Mouse (Mus musculus): ENCODE data around the gene Gucd1. TPM values are rescaled to one million over a fixed set of nuclear protein-coding genes. Genes with fewer than 3 reads are reported as not detected.

Gucd1 gene
- polyA plus RNA-seq, 1 experiment from 2014 or later, result 24.4 TPM

- no peak overlapping the region for H3K9ac ChIP-seq
- ATAC-seq (replicated peaks), result peak; percentile 10; the same call in 1 of the 2 replicates
- H3K4me3 ChIP-seq, result no peak overlapping the region
- H3K4me2 ChIP-seq, result no peak overlapping the region
- WGBS, result 24% methylated on average over 9 of the region's 9 CpGs
- peaks cover 5% of the 10 kb centered on the region; the same call in 1 of the 2 replicates for H3K36me3 ChIP-seq (replicated peaks)
- peak overlapping the region; percentile 97 for H3K27ac ChIP-seq
- no peaks in the 10 kb centered on the region for H3K9me3 ChIP-seq
- H3K27me3 ChIP-seq (replicated peaks), result peaks cover 2% of the 10 kb centered on the region; the same call in 1 of the 2 replicates
- H3K4me1 ChIP-seq, result peaks cover 42% of the 10 kb centered on the region
Observed at GRCm38 (mm10) chr10:75556026-75556425, 38.3 kb upstream of the Gucd1 start.

GRCm38 (mm10) chr10:75555557-75555956 is 37.8 kb upstream of the Gucd1 start:
- H3K27ac ChIP-seq, result peak overlapping the region; percentile 42; the same call in 1 of the 2 replicates
- peaks cover 37% of the 10 kb centered on the region for H3K4me1 ChIP-seq
- H3K4me3 ChIP-seq, result no peak overlapping the region
- WGBS, result 66% methylated on average over 6 of the region's 6 CpGs
- no peaks in the 10 kb centered on the region for H3K27me3 ChIP-seq (replicated peaks)
- no peak for ATAC-seq (replicated peaks)
- no peak overlapping the region for H3K9ac ChIP-seq
- H3K36me3 ChIP-seq (replicated peaks), result peaks cover 5% of the 10 kb centered on the region; the same call in 1 of the 2 replicates
- H3K9me3 ChIP-seq, result no peaks in the 10 kb centered on the region
- no peak overlapping the region for H3K4me2 ChIP-seq

DNA sequence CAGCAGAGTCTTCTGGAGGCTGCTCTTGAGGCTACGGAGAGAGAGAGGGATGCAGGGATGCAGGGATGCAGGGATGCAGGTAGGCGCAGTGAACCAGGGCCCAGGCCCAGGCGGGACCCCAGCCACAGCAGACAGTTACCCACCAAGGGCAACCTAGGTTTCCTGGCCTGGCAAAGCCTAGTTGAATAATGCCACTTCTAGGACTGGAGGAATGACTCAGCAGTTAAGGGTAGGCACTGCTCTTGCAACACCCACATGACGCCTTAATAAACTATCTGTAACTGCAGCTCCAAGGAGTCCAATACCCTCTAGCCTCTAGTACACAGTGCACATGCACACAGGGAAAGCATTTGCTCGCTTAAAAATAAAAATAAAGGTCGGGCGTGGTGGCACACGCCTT is 36.3 kb upstream of the Gucd1 start:
- no peak for ATAC-seq (replicated peaks)
- H3K4me1 ChIP-seq, result peaks cover 32% of the 10 kb centered on the region
- no peak overlapping the region for H3K9ac ChIP-seq
- H3K4me2 ChIP-seq, result no peak overlapping the region
- no peak overlapping the region for H3K27ac ChIP-seq
- no peaks in the 10 kb centered on the region for H3K27me3 ChIP-seq (replicated peaks)
- peaks cover 5% of the 10 kb centered on the region; the same call in 1 of the 2 replicates for H3K36me3 ChIP-seq (replicated peaks)
- H3K4me3 ChIP-seq, result no peak overlapping the region
- WGBS, result 93% methylated on average over 8 of the region's 8 CpGs
- no peaks in the 10 kb centered on the region for H3K9me3 ChIP-seq

GRCm38 (mm10) chr10:75552701-75553450 is 35.1 kb upstream of the Gucd1 start:
- no peaks in the 10 kb centered on the region for H3K27me3 ChIP-seq (replicated peaks)
- 75% methylated on average over 13 of the region's 13 CpGs for WGBS
- no peak overlapping the region for H3K9ac ChIP-seq
- peaks cover 5% of the 10 kb centered on the region; the same call in 1 of the 2 replicates for H3K36me3 ChIP-seq (replicated peaks)
- no peaks in the 10 kb centered on the region for H3K9me3 ChIP-seq
- H3K4me2 ChIP-seq, result no peak overlapping the region
- ATAC-seq (replicated peaks), result no peak
- H3K27ac ChIP-seq, result no peak overlapping the region
- peaks cover 22% of the 10 kb centered on the region for H3K4me1 ChIP-seq
- H3K4me3 ChIP-seq, result no peak overlapping the region

GRCm38 (mm10) chr10:75552106-75552505 is 34.3 kb upstream of the Gucd1 start:
- H3K27ac ChIP-seq, result no peak overlapping the region
- H3K9me3 ChIP-seq, result no peaks in the 10 kb centered on the region
- H3K4me2 ChIP-seq, result no peak overlapping the region
- H3K36me3 ChIP-seq (replicated peaks), result peaks cover 5% of the 10 kb centered on the region; the same call in 1 of the 2 replicates
- no peak overlapping the region for H3K4me3 ChIP-seq
- H3K9ac ChIP-seq, result no peak overlapping the region
- 81% methylated on average over 2 of the region's 2 CpGs for WGBS
- H3K27me3 ChIP-seq (replicated peaks), result no peaks in the 10 kb centered on the region
- no peak for ATAC-seq (replicated peaks)
- peaks cover 14% of the 10 kb centered on the region for H3K4me1 ChIP-seq

GRCm38 (mm10) chr10:75551175-75551574 is 33.4 kb upstream of the Gucd1 start:
- Histone ChIP-seq H3K4me2 (no peak overlapping the region), H3K27ac (no peak overlapping the region), H3K9ac (no peak overlapping the region), H3K4me3 (no peak overlapping the region), H3K4me1 (0 out of 2 replicates have a peak, but pooled peaks cover 5% of the 10 kb centered on the region), H3K9me3 (no peaks in the 10 kb centered on the region), H3K27me3 (replicated peaks) (no peaks in the 10 kb centered on the region), H3K36me3 (replicated peaks) (peaks cover 5% of the 10 kb centered on the region; the same call in 1 of the 2 replicates)
- ATAC-seq (replicated peaks), result no peak
- 56% methylated on average over 12 of the region's 12 CpGs for WGBS

- Histone ChIP-seq H3K4me2 (no peak overlapping the region), H3K36me3 (replicated peaks) (0 out of 2 replicates have a peak, but pooled peaks cover 5% of the 10 kb centered on the region), H3K27ac (no peak overlapping the region), H3K4me1 (no peaks in the 10 kb centered on the region), H3K9me3 (peaks cover 5% of the 10 kb centered on the region), H3K27me3 (replicated peaks) (no peaks in the 10 kb centered on the region), H3K9ac (no peak overlapping the region), H3K4me3 (no peak overlapping the region)
- ATAC-seq (replicated peaks), result no peak
- 76% methylated on average over 7 of the region's 7 CpGs for WGBS
Observed at GRCm38 (mm10) chr10:75549886-75550285, 32.1 kb upstream of the Gucd1 start.

GRCm38 (mm10) chr10:75548486-75548885 is 30.7 kb upstream of the Gucd1 start:
- 69% methylated on average over 14 of the region's 14 CpGs for WGBS
- no peak overlapping the region for H3K4me2 ChIP-seq
- H3K9ac ChIP-seq, result no peak overlapping the region
- H3K27me3 ChIP-seq (replicated peaks), result no peaks in the 10 kb centered on the region
- H3K4me1 ChIP-seq, result no peaks in the 10 kb centered on the region
- ATAC-seq (replicated peaks), result no peak; the same call in 1 of the 2 replicates
- H3K36me3 ChIP-seq (replicated peaks), result 0 out of 2 replicates have a peak, but pooled peaks cover 2% of the 10 kb centered on the region
- H3K4me3 ChIP-seq, result no peak overlapping the region
- no peak overlapping the region for H3K27ac ChIP-seq
- H3K9me3 ChIP-seq, result peaks cover 5% of the 10 kb centered on the region

- no peak overlapping the region for H3K9ac ChIP-seq
- H3K4me2 ChIP-seq, result no peak overlapping the region
- no peaks in the 10 kb centered on the region for H3K27me3 ChIP-seq (replicated peaks)
- no peak overlapping the region for H3K27ac ChIP-seq
- H3K4me1 ChIP-seq, result no peaks in the 10 kb centered on the region
- no peaks in the 10 kb centered on the region for H3K36me3 ChIP-seq (replicated peaks)
- H3K9me3 ChIP-seq, result peaks cover 5% of the 10 kb centered on the region
- ATAC-seq (replicated peaks), result no peak
- WGBS, result 77% methylated on average over 7 of the region's 7 CpGs
- no peak overlapping the region for H3K4me3 ChIP-seq
Observed at GRCm38 (mm10) chr10:75547901-75548300, 30.1 kb upstream of the Gucd1 start.

DNA sequence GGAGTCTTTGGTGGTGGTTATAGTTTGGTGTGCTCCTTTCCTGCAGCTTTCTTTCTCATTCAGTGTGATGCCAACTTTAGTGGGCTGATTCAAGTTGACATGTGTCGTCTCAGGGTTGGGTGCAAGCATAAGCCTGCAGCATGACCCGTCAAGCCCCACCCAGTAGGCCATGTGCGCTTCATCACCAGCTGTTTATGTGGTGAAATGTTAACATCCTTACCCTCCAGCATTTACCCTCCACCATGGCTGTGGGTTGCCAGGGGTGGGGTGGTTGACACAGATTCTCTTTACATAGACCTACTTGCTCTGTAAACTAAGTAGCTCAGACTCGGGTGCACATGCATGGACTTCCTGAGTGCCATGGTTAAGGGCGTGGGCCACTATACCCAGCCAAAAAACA is 18.4 kb upstream of the Gucd1 start:
- peaks cover 33% of the 10 kb centered on the region; the same call in 1 of the 2 replicates for H3K36me3 ChIP-seq (replicated peaks)

DNA sequence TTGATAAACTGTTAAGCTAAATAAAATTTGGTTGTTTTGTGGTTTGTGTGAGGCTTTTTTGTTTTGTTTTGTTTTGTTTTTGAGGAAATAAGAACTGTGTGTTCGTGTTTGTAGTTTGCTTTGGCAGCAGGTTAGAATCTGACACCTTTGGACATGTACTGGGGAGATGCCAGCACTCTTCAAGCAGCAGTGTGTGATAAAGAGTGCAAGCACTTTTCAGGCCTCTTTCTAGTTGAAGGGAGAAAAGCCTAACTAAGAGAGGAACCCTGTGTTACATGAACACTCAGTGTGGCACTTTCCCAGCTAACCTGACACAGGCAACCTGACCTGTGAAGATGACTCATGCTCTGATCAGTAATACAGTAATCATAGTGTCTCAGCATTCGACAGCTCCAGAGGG is 17.7 kb upstream of the Gucd1 start:
- H3K4me1 ChIP-seq, result no peaks in the 10 kb centered on the region
- no peak overlapping the region for H3K27ac ChIP-seq
- H3K9ac ChIP-seq, result no peak overlapping the region
- ATAC-seq (replicated peaks), result no peak
- no peak overlapping the region for H3K4me2 ChIP-seq
- H3K27me3 ChIP-seq (replicated peaks), result no peaks in the 10 kb centered on the region
- H3K4me3 ChIP-seq, result no peak overlapping the region
- WGBS, result 96% methylated on average over 2 of the region's 2 CpGs
- peaks cover 33% of the 10 kb centered on the region; the same call in 1 of the 2 replicates for H3K36me3 ChIP-seq (replicated peaks)
- no peaks in the 10 kb centered on the region for H3K9me3 ChIP-seq

More for the DNA sequence above, 18.4 kb upstream of the Gucd1 start:
- Histone ChIP-seq H3K27ac (no peak overlapping the region), H3K4me3 (no peak overlapping the region), H3K4me2 (no peak overlapping the region), H3K9ac (no peak overlapping the region), H3K9me3 (no peaks in the 10 kb centered on the region), H3K4me1 (no peaks in the 10 kb centered on the region), H3K27me3 (replicated peaks) (no peaks in the 10 kb centered on the region)
- WGBS, result 90% methylated on average over 5 of the region's 5 CpGs
- no peak for ATAC-seq (replicated peaks)

DNA sequence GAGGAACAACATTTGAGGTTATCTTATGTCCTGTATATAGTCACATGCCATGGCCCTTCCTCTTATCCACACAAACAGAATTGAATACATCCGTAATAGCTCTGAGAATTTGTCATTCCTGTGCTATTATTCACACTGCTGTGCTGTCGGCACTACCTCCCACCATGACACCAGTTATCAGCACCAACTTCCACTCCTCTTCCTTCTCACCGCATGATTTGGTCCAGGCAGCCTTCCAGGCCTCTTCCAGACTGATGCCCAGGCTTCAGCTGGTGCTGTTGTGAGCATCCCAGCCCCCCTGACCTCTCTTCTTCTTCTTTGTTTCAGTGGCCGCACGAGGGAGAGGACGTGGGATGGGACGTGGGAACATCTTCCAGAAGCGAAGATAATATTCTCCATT is 17.2 kb upstream of the Gucd1 start:
- 87% methylated on average over 8 of the region's 8 CpGs for WGBS

GRCm38 (mm10) chr10:75534216-75534615 is 16.4 kb upstream of the Gucd1 start:
- H3K4me2 ChIP-seq, result no peak overlapping the region
- no peak overlapping the region for H3K27ac ChIP-seq
- H3K4me3 ChIP-seq, result no peak overlapping the region
- peaks cover 33% of the 10 kb centered on the region; the same call in 1 of the 2 replicates for H3K36me3 ChIP-seq (replicated peaks)
- no peaks in the 10 kb centered on the region for H3K4me1 ChIP-seq
- no peaks in the 10 kb centered on the region for H3K27me3 ChIP-seq (replicated peaks)
- H3K9me3 ChIP-seq, result no peaks in the 10 kb centered on the region
- whole genome bisulfite sequencing, result 92% methylated on average over 8 of the region's 8 CpGs
- ATAC-seq (replicated peaks), result no peak
- H3K9ac ChIP-seq, result no peak overlapping the region

More for the DNA sequence above, 17.2 kb upstream of the Gucd1 start:
- no peak for ATAC-seq (replicated peaks)
- Histone ChIP-seq H3K27ac (no peak overlapping the region), H3K36me3 (replicated peaks) (peaks cover 33% of the 10 kb centered on the region; the same call in 1 of the 2 replicates), H3K9me3 (no peaks in the 10 kb centered on the region), H3K4me2 (no peak overlapping the region), H3K4me1 (no peaks in the 10 kb centered on the region), H3K4me3 (no peak overlapping the region), H3K27me3 (replicated peaks) (no peaks in the 10 kb centered on the region), H3K9ac (no peak overlapping the region)
